Mouse (Mus musculus): ENCODE results near the gene Zfp598. TPM values are rescaled to one million over a fixed set of nuclear protein-coding genes. Genes with fewer than 3 reads are reported as not detected.

Zfp598 gene
- polyA plus RNA-seq, 1 experiment from 2014 or later, result 21.9 TPM

DNA sequence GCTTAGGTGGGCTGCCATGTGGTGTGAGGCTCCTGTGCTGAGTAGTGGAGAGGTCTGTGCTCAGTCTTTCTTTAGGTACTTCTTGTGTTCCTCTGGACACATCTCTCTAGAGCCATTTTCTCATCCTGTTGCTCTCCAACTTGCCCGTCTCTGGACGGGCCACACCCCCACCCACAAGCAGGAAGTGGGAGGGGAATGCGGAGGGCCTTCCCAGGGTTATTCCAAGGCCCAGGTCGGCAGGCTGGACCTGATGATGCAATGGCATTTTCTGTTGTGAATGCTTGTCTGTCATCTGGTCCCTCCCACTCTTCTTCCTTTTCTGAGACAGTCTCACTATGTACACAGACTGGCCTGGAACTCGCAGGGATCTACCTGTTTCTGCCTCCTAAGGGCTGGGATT lies 2.7 kb downstream of the Zfp598 start:
- ATAC-seq (replicated peaks), result no peak
- no peak overlapping the region for H3K4me3 ChIP-seq
- H3K9me3 ChIP-seq, result no peaks in the 10 kb centered on the region
- 44% methylated on average over 5 of the region's 5 CpGs for WGBS
- 0 out of 2 replicates have a peak, but pooled peaks cover 3% of the 10 kb centered on the region for H3K36me3 ChIP-seq (replicated peaks)
- no peak overlapping the region; the same call in 1 of the 2 replicates for H3K4me2 ChIP-seq
- H3K27ac ChIP-seq, result no peak overlapping the region
- H3K4me1 ChIP-seq, result peaks cover 33% of the 10 kb centered on the region
- no peaks in the 10 kb centered on the region for H3K27me3 ChIP-seq (replicated peaks)
- no peak overlapping the region for H3K9ac ChIP-seq

DNA sequence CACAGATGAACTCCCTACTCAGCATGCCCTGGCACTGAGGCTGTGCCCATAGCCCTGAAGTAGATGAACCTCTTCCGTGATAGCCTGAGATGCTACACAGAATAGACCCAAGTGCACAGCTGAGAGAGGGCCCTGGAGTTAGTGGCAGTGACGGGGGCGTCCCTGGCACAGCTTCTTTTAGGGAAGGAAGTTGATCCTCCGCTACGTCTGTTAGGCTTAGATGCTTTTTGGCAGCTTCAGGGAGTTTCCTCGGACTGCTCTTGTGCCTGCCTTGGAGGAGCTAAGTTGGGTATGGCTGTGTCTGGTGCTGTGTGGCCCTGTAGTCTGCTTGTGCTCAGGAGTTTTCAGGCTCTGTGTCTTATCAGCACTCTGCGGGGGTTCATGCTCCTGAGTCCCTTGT lies 4.8 kb downstream of the Zfp598 start:
- no peak for ATAC-seq (replicated peaks)
- Histone ChIP-seq H3K27me3 (replicated peaks) (no peaks in the 10 kb centered on the region), H3K9ac (no peak overlapping the region), H3K4me1 (peaks cover 26% of the 10 kb centered on the region), H3K4me2 (no peak overlapping the region), H3K4me3 (no peak overlapping the region), H3K9me3 (no peaks in the 10 kb centered on the region), H3K27ac (no peak overlapping the region), H3K36me3 (replicated peaks) (peaks cover 16% of the 10 kb centered on the region; the same call in 1 of the 2 replicates)
- WGBS, result 84% methylated on average over 7 of the region's 7 CpGs

DNA sequence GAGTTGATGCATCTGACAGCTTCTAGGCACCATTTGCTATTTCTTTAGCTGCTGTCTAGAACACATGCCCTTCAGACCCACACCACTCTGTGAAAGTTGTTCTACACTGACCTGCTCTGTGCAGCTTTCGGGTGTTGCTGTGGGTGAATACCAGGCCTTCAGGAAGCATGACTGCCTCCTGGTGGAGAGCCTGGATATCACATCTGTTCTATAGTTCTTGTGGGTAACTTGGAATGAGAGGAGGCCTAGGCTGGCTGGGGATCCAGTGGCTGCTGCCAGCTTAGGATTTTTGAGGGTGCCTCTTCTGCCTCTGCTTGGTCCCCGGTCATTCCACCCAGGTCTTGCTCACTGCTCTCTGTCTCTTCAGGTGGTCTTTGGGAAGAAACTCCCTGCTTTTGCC lies 6.7 kb downstream of the Zfp598 start:
- H3K9ac ChIP-seq, result no peak overlapping the region
- no peak overlapping the region for H3K4me3 ChIP-seq
- peaks cover 15% of the 10 kb centered on the region for H3K4me1 ChIP-seq
- no peak overlapping the region for H3K4me2 ChIP-seq
- peaks cover 35% of the 10 kb centered on the region for H3K36me3 ChIP-seq (replicated peaks)
- ATAC-seq (replicated peaks), result no peak
- 63% methylated on average over 2 of the region's 2 CpGs for WGBS
- H3K27ac ChIP-seq, result no peak overlapping the region
- no peaks in the 10 kb centered on the region for H3K9me3 ChIP-seq
- H3K27me3 ChIP-seq (replicated peaks), result no peaks in the 10 kb centered on the region

DNA sequence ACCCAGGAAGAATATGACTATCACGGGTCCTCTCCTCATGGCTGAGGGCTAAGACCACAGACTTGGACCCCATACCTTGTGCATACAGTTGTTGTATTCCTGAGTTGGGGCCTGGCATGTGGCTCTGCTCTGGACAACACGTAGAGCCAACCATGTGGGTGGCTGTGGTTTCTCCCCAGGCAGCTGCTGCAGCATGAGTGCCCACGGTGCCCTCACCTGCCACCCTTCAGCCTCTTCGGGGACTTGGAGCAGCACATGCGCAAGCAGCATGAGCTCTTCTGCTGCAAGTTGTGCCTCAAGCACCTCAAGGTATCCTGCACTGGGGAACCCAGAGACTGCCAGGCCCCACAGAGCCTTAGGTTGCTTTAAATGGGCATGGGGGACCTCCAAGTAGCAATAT lies 7.4 kb downstream of the Zfp598 start:
- ATAC-seq (replicated peaks), result no peak
- WGBS, result 97% methylated on average over 5 of the region's 5 CpGs
- no peaks in the 10 kb centered on the region for H3K9me3 ChIP-seq
- H3K36me3 ChIP-seq (replicated peaks), result peaks cover 39% of the 10 kb centered on the region
- H3K4me1 ChIP-seq, result peaks cover 8% of the 10 kb centered on the region
- no peak overlapping the region for H3K27ac ChIP-seq
- no peaks in the 10 kb centered on the region for H3K27me3 ChIP-seq (replicated peaks)
- H3K4me2 ChIP-seq, result no peak overlapping the region
- H3K9ac ChIP-seq, result no peak overlapping the region
- no peak overlapping the region for H3K4me3 ChIP-seq

DNA sequence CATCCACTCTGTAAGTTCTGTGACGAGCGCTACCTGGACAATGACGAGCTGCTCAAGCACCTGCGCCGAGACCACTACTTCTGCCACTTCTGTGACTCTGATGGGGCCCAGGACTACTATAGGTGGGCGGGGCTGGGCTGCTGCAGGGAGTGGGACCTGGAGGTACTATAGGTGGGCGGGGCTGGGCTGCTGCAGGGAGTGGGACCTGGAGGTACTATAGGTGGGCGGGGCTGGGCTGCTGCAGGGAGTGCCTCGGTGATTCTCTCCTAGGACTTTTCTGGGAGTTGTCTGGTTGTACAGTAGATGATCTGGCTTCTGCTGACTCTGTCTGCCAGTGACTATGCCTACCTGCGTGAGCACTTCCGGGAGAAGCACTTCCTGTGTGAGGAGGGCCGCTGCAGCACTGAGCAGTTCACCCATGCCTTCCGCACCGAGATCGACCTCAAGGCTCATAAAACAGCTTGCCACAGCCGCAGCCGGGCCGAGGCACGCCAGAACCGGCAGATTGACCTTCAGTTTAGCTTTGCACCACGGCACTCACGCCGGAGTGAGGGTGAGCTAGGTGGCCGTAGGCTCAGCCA lies 8.1 kb downstream of the Zfp598 start:
- Histone ChIP-seq H3K4me1 (peaks cover 2% of the 10 kb centered on the region; the same call in 1 of the 2 replicates), H3K27ac (no peak overlapping the region), H3K9me3 (no peaks in the 10 kb centered on the region), H3K27me3 (replicated peaks) (no peaks in the 10 kb centered on the region), H3K9ac (no peak overlapping the region), H3K4me3 (no peak overlapping the region), H3K36me3 (replicated peaks) (peaks cover 39% of the 10 kb centered on the region), H3K4me2 (no peak overlapping the region)
- no peak for ATAC-seq (replicated peaks)
- 92% methylated on average over 24 of the region's 24 CpGs for WGBS

DNA sequence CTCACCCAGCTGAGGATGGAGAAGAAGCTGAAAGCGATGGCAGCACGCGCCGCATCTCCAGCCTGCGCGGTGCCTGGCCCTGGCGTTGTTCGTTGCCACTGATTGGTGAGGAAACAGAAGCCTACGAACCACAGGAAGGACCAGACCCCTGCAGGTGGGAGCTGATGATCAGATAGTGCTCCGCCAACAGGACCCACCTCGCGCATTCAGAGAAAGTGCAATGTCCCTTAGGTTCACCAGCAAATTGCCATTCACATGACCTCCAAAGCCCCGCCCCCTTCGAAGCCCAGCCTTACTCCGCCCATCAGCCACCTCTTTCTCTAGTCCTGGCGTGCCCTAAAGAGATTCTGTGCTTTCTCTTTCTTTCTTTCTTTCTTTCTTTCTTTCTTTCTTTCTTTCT lies 17.0 kb downstream of the Zfp598 start:
- no peak for ATAC-seq (replicated peaks)
- no peak overlapping the region for H3K4me3 ChIP-seq
- no peak overlapping the region for H3K4me2 ChIP-seq
- H3K4me1 ChIP-seq, result peaks cover 35% of the 10 kb centered on the region
- H3K9me3 ChIP-seq, result no peaks in the 10 kb centered on the region
- 24% methylated on average over 16 of the region's 16 CpGs for WGBS
- H3K36me3 ChIP-seq (replicated peaks), result peaks cover 1% of the 10 kb centered on the region
- no peak overlapping the region for H3K9ac ChIP-seq
- peaks cover 7% of the 10 kb centered on the region for H3K27me3 ChIP-seq (replicated peaks)
- H3K27ac ChIP-seq, result no peak overlapping the region

DNA sequence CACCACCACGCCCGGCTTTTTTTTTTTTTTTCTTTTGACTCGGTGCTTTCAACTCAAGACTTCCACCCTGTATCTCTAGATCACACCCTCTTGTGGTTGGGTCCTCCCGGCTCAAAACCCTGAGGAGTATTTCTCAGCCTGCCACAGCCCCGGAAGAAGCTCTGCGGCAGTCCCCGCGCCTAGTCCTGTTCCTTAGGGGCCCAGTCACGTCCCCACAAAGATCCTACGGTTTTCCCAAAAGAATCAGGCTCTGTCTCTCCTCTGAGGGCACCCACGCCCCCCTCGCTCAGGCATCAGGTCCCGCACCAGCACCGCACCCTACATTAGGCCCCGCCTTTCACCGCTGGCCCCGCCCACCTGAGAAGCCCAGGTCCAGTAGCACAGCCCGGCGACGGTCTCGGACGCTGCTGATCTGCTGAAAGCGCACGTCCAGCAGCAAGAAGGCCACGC lies 17.7 kb downstream of the Zfp598 start:
- Histone ChIP-seq H3K4me1 (peaks cover 35% of the 10 kb centered on the region), H3K9ac (peak overlapping the region; percentile 42), H3K36me3 (replicated peaks) (no peaks in the 10 kb centered on the region), H3K4me3 (peak overlapping the region; percentile 81), H3K27me3 (replicated peaks) (peaks cover 7% of the 10 kb centered on the region), H3K9me3 (no peaks in the 10 kb centered on the region), H3K4me2 (peak overlapping the region; percentile 63), H3K27ac (no peak overlapping the region)
- 3% methylated on average over 25 of the region's 25 CpGs for WGBS
- ATAC-seq (replicated peaks), result no peak

DNA sequence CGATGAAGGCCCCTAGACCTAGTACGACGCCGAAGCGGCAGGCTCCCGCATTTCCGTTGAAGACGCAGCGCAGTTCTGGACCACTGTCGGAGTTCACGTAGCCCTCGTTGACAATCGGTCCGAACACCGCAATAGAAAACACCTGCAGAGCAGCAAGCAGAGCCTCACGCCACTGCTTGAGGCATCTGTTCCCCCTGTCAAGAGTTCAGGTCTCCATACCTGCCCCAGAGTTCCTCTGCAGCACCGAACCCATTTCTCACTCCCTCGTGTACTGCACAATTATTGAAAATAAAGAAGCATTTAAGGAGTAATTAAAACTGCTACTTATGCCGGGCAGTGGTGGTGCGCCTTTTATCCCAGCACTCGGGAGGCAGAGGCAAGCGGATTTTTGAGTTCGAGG lies 18.1 kb downstream of the Zfp598 start:
- 19% methylated on average over 23 of the region's 23 CpGs for WGBS
- Histone ChIP-seq H3K9ac (peak overlapping the region; percentile 42), H3K4me2 (peak overlapping the region; percentile 63), H3K4me1 (peaks cover 35% of the 10 kb centered on the region), H3K27me3 (replicated peaks) (peaks cover 7% of the 10 kb centered on the region), H3K4me3 (peak overlapping the region; percentile 81), H3K9me3 (no peaks in the 10 kb centered on the region), H3K27ac (no peak overlapping the region), H3K36me3 (replicated peaks) (peaks cover 2% of the 10 kb centered on the region; the same call in 1 of the 2 replicates)
- no peak for ATAC-seq (replicated peaks)

DNA sequence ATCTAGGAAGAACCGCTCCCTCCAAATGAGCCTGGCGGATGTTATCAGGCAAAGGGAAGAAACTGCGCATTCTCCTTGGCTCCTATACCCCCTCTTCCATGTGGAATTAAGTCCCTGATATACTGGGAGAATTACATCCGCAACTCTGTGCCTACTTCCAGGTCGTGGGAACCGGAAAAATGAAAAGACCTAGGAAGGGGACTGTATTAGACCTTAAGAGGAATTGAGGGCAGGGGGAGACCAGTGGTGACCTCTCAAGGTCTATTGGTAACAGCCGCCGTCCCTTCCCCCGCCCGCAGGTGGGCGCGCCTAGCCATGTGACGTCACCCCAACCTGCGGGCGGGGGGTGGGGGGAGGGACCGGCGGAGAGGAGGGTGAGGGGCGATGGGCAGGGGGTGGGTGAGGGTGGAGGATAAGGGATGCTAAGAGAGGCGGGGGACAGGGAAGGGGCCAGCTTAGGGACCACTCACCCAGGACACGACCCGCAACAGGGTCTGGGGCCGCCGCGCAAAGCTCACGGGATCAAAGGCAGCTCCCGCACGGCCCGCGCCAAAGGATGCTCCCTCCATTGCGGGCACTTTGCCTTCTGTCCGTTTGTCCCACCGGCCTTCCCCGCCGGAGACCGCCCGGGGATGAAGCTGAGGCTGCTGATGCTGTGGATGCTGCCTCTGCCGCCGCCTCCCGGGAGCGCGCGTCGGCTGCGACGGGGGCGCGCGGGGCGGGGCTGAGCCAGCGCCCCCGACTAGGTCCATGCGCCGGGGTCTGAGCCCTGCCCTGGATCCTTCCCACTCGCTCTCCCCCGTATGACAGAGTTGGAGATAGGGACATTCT lies 20.0 kb downstream of the Zfp598 start, which contains the start of gene Syngr3:
Syngr3 (minus strand) TSS at position 705 of the 831 bp plus-strand sequence.
- Histone ChIP-seq H3K4me2 (peak within 1 kb of the TSS; percentile 63), H3K9me3 (no peaks in the 10 kb centered on the region), H3K4me3 (peak within 1 kb of the TSS; percentile 81), H3K9ac (peak within 1 kb of the TSS; percentile 94), H3K27me3 (replicated peaks) (peaks cover 7% of the 10 kb centered on the region), H3K4me1 (peaks cover 39% of the 10 kb centered on the region), H3K36me3 (replicated peaks) (peaks cover 4% of the 10 kb centered on the region; the same call in 1 of the 2 replicates), H3K27ac (peak within 1 kb of the TSS; percentile 91)
- ATAC-seq (replicated peaks), result peak; percentile 71
- under 1% methylated on average over 55 of the region's 55 CpGs for WGBS

DNA sequence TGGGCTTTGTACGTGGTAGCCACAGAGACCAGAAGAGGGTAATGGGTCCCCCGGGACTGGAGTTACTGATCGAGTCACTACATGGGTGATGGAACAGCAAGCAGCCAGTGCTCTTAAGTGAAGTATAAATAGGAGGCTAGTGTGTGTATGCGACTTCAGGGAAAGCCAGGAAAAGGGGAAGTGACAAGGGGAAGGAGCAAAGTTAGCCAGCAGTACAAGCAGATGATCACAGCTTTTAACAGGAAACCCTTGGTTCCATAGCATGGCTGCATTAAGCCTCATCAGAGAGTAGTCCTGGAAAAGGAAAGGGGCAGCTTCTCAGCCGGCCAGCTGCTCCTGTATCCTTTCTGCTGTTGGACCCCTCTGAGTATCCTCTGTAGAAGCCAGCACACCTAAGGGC lies 22.9 kb downstream of the Zfp598 start:
- peaks cover 52% of the 10 kb centered on the region for H3K4me1 ChIP-seq
- no peak overlapping the region for H3K4me3 ChIP-seq
- 86% methylated on average over 5 of the region's 5 CpGs for WGBS
- H3K36me3 ChIP-seq (replicated peaks), result peaks cover 4% of the 10 kb centered on the region; the same call in 1 of the 2 replicates
- no peak overlapping the region for H3K27ac ChIP-seq
- peaks cover 7% of the 10 kb centered on the region for H3K27me3 ChIP-seq (replicated peaks)
- no peak overlapping the region for H3K4me2 ChIP-seq
- ATAC-seq (replicated peaks), result no peak
- no peaks in the 10 kb centered on the region for H3K9me3 ChIP-seq
- no peak overlapping the region for H3K9ac ChIP-seq

DNA sequence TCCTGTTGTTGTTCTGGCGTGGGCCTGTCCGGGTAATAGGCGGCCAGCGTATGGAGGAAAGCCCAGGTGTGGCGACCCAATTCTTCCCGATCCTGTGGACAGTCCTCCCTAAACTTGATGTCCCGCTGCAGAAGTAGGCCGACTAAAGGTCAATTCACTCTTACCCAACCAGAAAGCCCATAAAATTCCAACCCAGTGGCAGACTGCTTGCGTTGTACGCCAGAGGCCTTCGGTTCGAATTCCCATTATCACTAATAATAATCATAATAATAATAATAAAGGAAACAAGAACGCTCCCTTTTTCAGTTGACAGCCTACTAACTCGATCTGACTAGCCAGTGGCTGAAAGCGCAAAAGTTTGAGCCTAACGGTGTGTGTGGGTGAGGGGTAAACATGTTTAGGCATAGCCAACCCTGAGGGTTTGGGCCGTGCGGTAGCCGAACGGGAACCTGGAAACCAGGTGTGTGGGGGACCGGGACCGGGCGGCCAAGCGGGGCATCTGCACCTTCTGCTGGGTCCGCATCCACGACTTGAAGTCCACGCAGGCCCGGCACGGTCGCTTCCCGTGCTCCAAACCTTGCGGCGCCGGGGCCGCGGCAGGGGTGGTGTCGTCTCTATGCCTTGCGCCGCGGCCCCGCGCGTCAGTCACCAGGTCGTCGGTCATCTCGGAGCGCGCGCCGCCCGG lies 26.0 kb downstream of the Zfp598 start:
- Histone ChIP-seq H3K4me3 (peak overlapping the region; percentile 79), H3K4me1 (peaks cover 30% of the 10 kb centered on the region), H3K27ac (peak overlapping the region; percentile 91), H3K4me2 (peak overlapping the region; percentile 58), H3K9me3 (no peaks in the 10 kb centered on the region), H3K36me3 (replicated peaks) (peaks cover 10% of the 10 kb centered on the region), H3K27me3 (replicated peaks) (peaks cover 3% of the 10 kb centered on the region; the same call in 1 of the 2 replicates), H3K9ac (peak overlapping the region; percentile 81)
- ATAC-seq (replicated peaks), result no peak; the same call in 1 of the 2 replicates
- WGBS, result 6% methylated on average over 45 of the region's 51 CpGs
